Mouse (Mus musculus) kidney, embryonic 16.5 days (tissue): ENCODE data around the gene Hist2h2aa2. TPM values are rescaled to one million over a fixed set of nuclear protein-coding genes. Genes with fewer than 3 reads are reported as not detected.
"Not testable (repeated sequence)": the region's sequence is repeated elsewhere in the genome, so short reads cannot be mapped to it uniquely, and the experiment has no call there.

Source experiments
- ATAC-seq: fragments of 200-750 bp; cut with Nextera tagmentation; 2 replicates; pipeline ENCODE4 v1.8.0; 2017; ENCODE audit warnings: moderate TSS enrichment; ENCODE audit not compliant: low FRiP score, low TSS enrichment
- H3K27ac ChIP-seq: fragments of 300-500 bp; sonication (generic); 2 replicates; pipeline ENCODE4 v1.5.1; 2014; ENCODE audit warnings: low read length
- H3K27me3 ChIP-seq: fragments of 300-500 bp; sonication (generic); 2 replicates; pipeline ENCODE4 v1.6.1; 2014; ENCODE audit warnings: low read length, control low read depth, mixed read lengths; ENCODE audit not compliant: insufficient read depth
- H3K36me3 ChIP-seq: fragments of 300-500 bp; sonication (generic); 2 replicates; pipeline ENCODE4 v1.6.1; 2014; ENCODE audit warnings: low read length, control low read depth, mixed read lengths; ENCODE audit not compliant: insufficient read depth
- H3K4me1 ChIP-seq: fragments of 300-500 bp; sonication (generic); 2 replicates; pipeline ENCODE4 v1.6.1; 2014; ENCODE audit warnings: low read length, control low read depth, mixed read lengths; ENCODE audit not compliant: insufficient read depth
- H3K4me2 ChIP-seq: fragments of 300-500 bp; sonication (generic); replicated peaks from 2 replicates; pipeline ENCODE4 v1.6.1; 2014; ENCODE audit warnings: low read depth, low read length
- H3K4me3 ChIP-seq: fragments of 300-500 bp; sonication (generic); 2 replicates; pipeline ENCODE4 v1.5.1; 2014; ENCODE audit warnings: mild to moderate bottlenecking, low read length
- H3K9ac ChIP-seq: fragments of 300-500 bp; sonication (generic); replicated peaks from 2 replicates; pipeline ENCODE4 v1.6.1; 2014; ENCODE audit warnings: low read length
- H3K9me3 ChIP-seq: fragments of 300-500 bp; sonication (generic); 2 replicates; pipeline ENCODE4 v1.6.1; 2016; ENCODE audit warnings: low read length, control low read depth
- WGBS: fragments of 180-500 bp; shearing (Covaris S2); extraction: QIAGEN DNeasy Blood & Tissue Kit; methylation state at CpG from one replicate; pipeline ENCODE4 v1.1.7; 2014; 5-methylcytosine and 5-hydroxymethylcytosine counted together
- polyA plus RNA-seq: library from polyadenylated mRNA; unstranded; fragments of >200 nt; fragmentation: Nextera tagmentation; extraction: Ambion mirVana; gene quantifications from 2 replicates; pipeline ENCODE4 v1.2.1, GENCODE M21; 2015

Hist2h2aa2 gene
- polyA plus RNA-seq, result 46.3 and 49.3 TPM in 2 replicates

GRCm38 (mm10) chr3:96239949-96240798 is at the start of gene Hist2h2aa2:
TSS of gene Hist2h2aa2 (minus strand) at chr3:96240276.
- H3K4me2 ChIP-seq, result peak within 1 kb of the TSS; percentile 33
- WGBS, result 5% methylated on average over 23 of the region's 85 CpGs
- peaks cover 36% of the 10 kb centered on the region for H3K4me1 ChIP-seq
- H3K27me3 ChIP-seq, H3K36me3 ChIP-seq, H3K9me3 ChIP-seq: not testable (repeated sequence)
- H3K27ac ChIP-seq, result peak within 1 kb of the TSS; percentile 88
- peak; percentile 88 for ATAC-seq
- peak within 1 kb of the TSS; percentile 36 for H3K4me3 ChIP-seq
- peak within 1 kb of the TSS; percentile 65; the same call in 1 of the 2 replicates for H3K9ac ChIP-seq

GRCm38 (mm10) chr3:96289201-96289600 is 49.1 kb upstream of the Hist2h2aa2 start:
- H3K27me3 ChIP-seq, result peaks cover 15% of the 10 kb centered on the region; the same call in 1 of the 2 replicates
- no peaks in the 10 kb centered on the region for H3K36me3 ChIP-seq
- WGBS, result 77% methylated on average over 3 of the region's 3 CpGs
- 0 out of 2 replicates have a peak, but pooled peaks cover under 1% of the 10 kb centered on the region for H3K4me1 ChIP-seq
- no peaks in the 10 kb centered on the region for H3K9me3 ChIP-seq
- H3K4me3 ChIP-seq, result no peak overlapping the region
- H3K27ac ChIP-seq, result no peak overlapping the region
- H3K9ac ChIP-seq, result no peak overlapping the region
- no peak for ATAC-seq
- no peak overlapping the region for H3K4me2 ChIP-seq

GRCm38 (mm10) chr3:96287334-96287733 is 47.3 kb upstream of the Hist2h2aa2 start:
- not testable (repeated sequence) for H3K4me2 ChIP-seq, H3K36me3 ChIP-seq, H3K4me1 ChIP-seq, ATAC-seq, H3K4me3 ChIP-seq, H3K9ac ChIP-seq, H3K27ac ChIP-seq, H3K9me3 ChIP-seq
- WGBS, result 91% methylated on average over 11 of the region's 11 CpGs
- peaks cover 16% of the 10 kb centered on the region for H3K27me3 ChIP-seq

GRCm38 (mm10) chr3:96284457-96284856 is 44.4 kb upstream of the Hist2h2aa2 start:
- no peaks in the 10 kb centered on the region for H3K9me3 ChIP-seq
- H3K36me3 ChIP-seq, result no peaks in the 10 kb centered on the region
- no peak overlapping the region for H3K27ac ChIP-seq
- H3K4me3 ChIP-seq, result no peak overlapping the region
- 0 out of 2 replicates have a peak, but pooled peaks have one; percentile 42 for ATAC-seq
- 16% methylated on average over 4 of the region's 4 CpGs for WGBS
- peak overlapping the region; percentile 20; the same call in 1 of the 2 replicates for H3K4me2 ChIP-seq
- peaks cover 16% of the 10 kb centered on the region for H3K27me3 ChIP-seq
- H3K9ac ChIP-seq, result no peak overlapping the region
- peaks cover 3% of the 10 kb centered on the region; the same call in 1 of the 2 replicates for H3K4me1 ChIP-seq

GRCm38 (mm10) chr3:96280660-96281059 is 40.6 kb upstream of the Hist2h2aa2 start:
- peaks cover 13% of the 10 kb centered on the region; the same call in 1 of the 2 replicates for H3K4me1 ChIP-seq
- H3K36me3 ChIP-seq, result no peaks in the 10 kb centered on the region
- H3K9me3 ChIP-seq, result no peaks in the 10 kb centered on the region
- H3K27ac ChIP-seq, result no peak overlapping the region
- WGBS, result 60% methylated on average over 6 of the region's 6 CpGs
- H3K27me3 ChIP-seq, result peaks cover 11% of the 10 kb centered on the region
- no peak overlapping the region for H3K9ac ChIP-seq
- H3K4me2 ChIP-seq, result no peak overlapping the region
- H3K4me3 ChIP-seq, result no peak overlapping the region
- ATAC-seq, result no peak

- Histone ChIP-seq H3K4me1 (peaks cover 9% of the 10 kb centered on the region; the same call in 1 of the 2 replicates), H3K27me3 (no peaks in the 10 kb centered on the region; the same call in 1 of the 2 replicates), H3K9ac (peak overlapping the region; percentile 55), H3K4me2 (peak overlapping the region; percentile 90), H3K36me3 (no peaks in the 10 kb centered on the region), H3K9me3 (no peaks in the 10 kb centered on the region), H3K4me3 (peak overlapping the region; percentile 61), H3K27ac (peak overlapping the region; percentile 92)
- ATAC-seq, result peak; percentile 96
- WGBS, result under 1% methylated on average over 49 of the region's 49 CpGs
These were observed 37.9 kb upstream of the Hist2h2aa2 start for GRCm38 (mm10) chr3:96277800-96278624.

GRCm38 (mm10) chr3:96277428-96277799 is 37.3 kb upstream of the Hist2h2aa2 start:
- Histone ChIP-seq H3K4me2 (peak overlapping the region; percentile 90), H3K4me1 (peaks cover 9% of the 10 kb centered on the region; the same call in 1 of the 2 replicates), H3K9me3 (no peaks in the 10 kb centered on the region), H3K36me3 (no peaks in the 10 kb centered on the region), H3K9ac (peak overlapping the region; percentile 55), H3K27me3 (no peaks in the 10 kb centered on the region; the same call in 1 of the 2 replicates), H3K4me3 (peak overlapping the region; percentile 61), H3K27ac (no peak overlapping the region; the same call in 1 of the 2 replicates)
- WGBS, result 23% methylated on average over 8 of the region's 8 CpGs
- ATAC-seq, result no peak; the same call in 1 of the 2 replicates

GRCm38 (mm10) chr3:96273591-96274465 is 33.8 kb upstream of the Hist2h2aa2 start:
- ATAC-seq, result no peak
- H3K36me3 ChIP-seq, result no peaks in the 10 kb centered on the region
- H3K4me3 ChIP-seq, result no peak overlapping the region
- H3K4me2 ChIP-seq, result no peak overlapping the region
- no peak overlapping the region for H3K9ac ChIP-seq
- 88% methylated on average over 17 of the region's 17 CpGs for WGBS
- H3K27me3 ChIP-seq, result no peaks in the 10 kb centered on the region; the same call in 1 of the 2 replicates
- H3K9me3 ChIP-seq, result no peaks in the 10 kb centered on the region
- peaks cover 9% of the 10 kb centered on the region; the same call in 1 of the 2 replicates for H3K4me1 ChIP-seq
- H3K27ac ChIP-seq, result no peak overlapping the region
